Mouse (Mus musculus) hindbrain, postnatal 0 days (tissue): ENCODE data around the gene Olfm1. TPM values are rescaled to one million over a fixed set of nuclear protein-coding genes. Genes with fewer than 3 reads are reported as not detected.

Experiments
- ATAC-seq: fragments of 200-750 bp; cut with Nextera tagmentation; 2 replicates; pipeline ENCODE4 v1.8.0; 2017; ENCODE audit warnings: mild to moderate bottlenecking, moderate TSS enrichment, moderate library complexity
- DNase-seq: peaks from one replicate; pipeline ENCODE4 v3.0.0-alpha.2; 2015; ENCODE audit warnings: low spot score
- H3K27ac ChIP-seq: fragments of 300-500 bp; sonication (generic); 2 replicates; pipeline ENCODE4 v1.5.1; 2014; ENCODE audit warnings: mild to moderate bottlenecking
- H3K27me3 ChIP-seq: fragments of 300-500 bp; sonication (generic); 2 replicates; pipeline ENCODE4 v1.6.1; 2014; ENCODE audit warnings: low read length, mixed read lengths; ENCODE audit not compliant: insufficient read depth
- H3K36me3 ChIP-seq: fragments of 300-500 bp; sonication (generic); 2 replicates; pipeline ENCODE4 v1.6.1; 2014; ENCODE audit warnings: low read length, mixed read lengths; ENCODE audit not compliant: insufficient read depth
- H3K4me1 ChIP-seq: fragments of 300-500 bp; sonication (generic); 2 replicates; pipeline ENCODE4 v1.6.1; 2014; ENCODE audit warnings: antibody characterized with exemption, low read length, mixed read lengths; ENCODE audit not compliant: insufficient read depth
- H3K4me2 ChIP-seq: fragments of 300-500 bp; sonication (generic); 2 replicates; pipeline ENCODE4 v1.6.1; 2014; ENCODE audit warnings: low read depth, mild to moderate bottlenecking, low read length, moderate library complexity, mixed read lengths
- H3K4me3 ChIP-seq: fragments of 300-500 bp; sonication (generic); 2 replicates; pipeline ENCODE4 v1.5.1; 2014; ENCODE audit warnings: low read length
- H3K9ac ChIP-seq: fragments of 300-500 bp; sonication (generic); replicated peaks from 2 replicates; pipeline ENCODE4 v1.6.1; 2014; ENCODE audit warnings: mild to moderate bottlenecking, low read length, moderate library complexity, mixed read lengths
- H3K9me3 ChIP-seq: fragments of 300-500 bp; sonication (generic); 2 replicates; pipeline ENCODE4 v1.6.1; 2016; ENCODE audit warnings: low read length, mixed read lengths
- CTCF ChIP-seq: IDR thresholded peaks from 2 replicates; pipeline ENCODE4 v1.5.1; 2016; ENCODE audit warnings: antibody characterized with exemption, control low read depth, low read depth
- WGBS: fragments of 180-500 bp; shearing (Covaris S2); extraction: QIAGEN DNeasy Blood & Tissue Kit; methylation state at CpG from one replicate; pipeline ENCODE4 v1.1.7; 2014; 5-methylcytosine and 5-hydroxymethylcytosine counted together
- polyA plus RNA-seq: library from polyadenylated mRNA; unstranded; fragments of >200 nt; fragmentation: Nextera tagmentation; extraction: Ambion mirVana; gene quantifications from 2 replicates; pipeline ENCODE4 v1.2.1, GENCODE M21; 2015
- total RNA-seq: library from RNA; depleted of rRNA; stranded (reverse); fragments of >200 nt; gene quantifications from 2 replicates; pipeline ENCODE4 v1.2.3, GENCODE M21; 2014; rRNA removed

Gene Olfm1
- total and polyA plus RNA-seq, 2 experiments from 2014 or later, result 367 to 460 TPM

- H3K4me2 ChIP-seq, result no peak overlapping the region
- no peak overlapping the region for H3K27ac ChIP-seq
- TF ChIP-seq CTCF, result no peak
- H3K9ac ChIP-seq, result no peak overlapping the region
- WGBS, result 50% methylated on average over 3 of the region's 3 CpGs
- no peak overlapping the region for H3K4me3 ChIP-seq
- no peak for ATAC-seq
- H3K27me3 ChIP-seq, result no peaks in the 10 kb centered on the region
- H3K36me3 ChIP-seq, result no peaks in the 10 kb centered on the region
- no peaks in the 10 kb centered on the region for H3K9me3 ChIP-seq
- no peak for DNase-seq
- H3K4me1 ChIP-seq, result peaks cover 8% of the 10 kb centered on the region
These were observed 82.6 kb downstream of the Olfm1 start for GRCm38 (mm10) chr2:28275345-28275744.

GRCm38 (mm10) chr2:28278150-28278549, 85.4 kb downstream of the Olfm1 start:
- no peaks in the 10 kb centered on the region for H3K9me3 ChIP-seq
- H3K27ac ChIP-seq, result no peak overlapping the region
- DNase-seq (peak; percentile 73), ATAC-seq (peak; percentile 69)
- H3K27me3 ChIP-seq, result no peaks in the 10 kb centered on the region
- no peaks in the 10 kb centered on the region for H3K4me1 ChIP-seq
- no peaks in the 10 kb centered on the region for H3K36me3 ChIP-seq
- no peak overlapping the region for H3K4me2 ChIP-seq
- peak; percentile 75 for TF ChIP-seq CTCF
- no peak overlapping the region for H3K4me3 ChIP-seq
- no peak overlapping the region for H3K9ac ChIP-seq
- WGBS, result 11% methylated on average over 7 of the region's 7 CpGs

GRCm38 (mm10) chr2:28278853-28279252, 86.1 kb downstream of the Olfm1 start:
- H3K9ac ChIP-seq, result no peak overlapping the region
- H3K9me3 ChIP-seq, result no peaks in the 10 kb centered on the region
- peak overlapping the region; percentile 48; the same call in 1 of the 2 replicates for H3K27ac ChIP-seq
- peak; percentile 25 for DNase-seq
- H3K27me3 ChIP-seq, result no peaks in the 10 kb centered on the region
- 66% methylated on average over 10 of the region's 10 CpGs for WGBS
- TF ChIP-seq CTCF, result no peak
- H3K4me3 ChIP-seq, result no peak overlapping the region
- H3K4me2 ChIP-seq, result no peak overlapping the region
- no peaks in the 10 kb centered on the region for H3K4me1 ChIP-seq
- no peaks in the 10 kb centered on the region for H3K36me3 ChIP-seq
- no peak for ATAC-seq

Other genes with a start within 250 kb of the Olfm1 start
- not detected in 2 replicates for gene Fcnb, start 108.1 kb upstream of the Olfm1 start, total RNA-seq
- gene Fcnb, start 108.1 kb upstream of the Olfm1 start, polyA plus RNA-seq, result not detected in 2 replicates